Mouse (Mus musculus) heart, embryonic 16.5 days (tissue): ENCODE results near the gene Rnf130. TPM values are rescaled to one million over a fixed set of nuclear protein-coding genes. Genes with fewer than 3 reads are reported as not detected.
"Not testable (repeated sequence)": the region's sequence is repeated elsewhere in the genome, so short reads cannot be mapped to it uniquely, and the experiment has no call there.

ENCODE experiments used
- ATAC-seq: fragments of 200-750 bp; cut with Nextera tagmentation; replicated peaks from 2 replicates; pipeline ENCODE4 v1.8.0; 2017; ENCODE audit warnings: moderate number of reproducible peaks; ENCODE audit not compliant: insufficient read depth, low FRiP score; ENCODE audit errors: extremely low read depth
- H3K27ac ChIP-seq: fragments of 300-500 bp; sonication (generic); 2 replicates; pipeline ENCODE4 v1.5.1; 2014; ENCODE audit warnings: mild to moderate bottlenecking, low read length, control low read depth, moderate library complexity
- H3K27me3 ChIP-seq: fragments of 300-500 bp; sonication (generic); 2 replicates; pipeline ENCODE4 v1.6.1; 2014; ENCODE audit warnings: low read length, mixed read lengths; ENCODE audit not compliant: control insufficient read depth, insufficient read depth
- H3K36me3 ChIP-seq: fragments of 300-500 bp; sonication (generic); 2 replicates; pipeline ENCODE4 v1.6.1; 2014; ENCODE audit not compliant: control insufficient read depth, insufficient read depth
- H3K4me1 ChIP-seq: fragments of 300-500 bp; sonication (generic); 2 replicates; pipeline ENCODE4 v1.6.1; 2014; ENCODE audit warnings: low read length, mixed read lengths; ENCODE audit not compliant: control insufficient read depth, insufficient read depth
- H3K4me2 ChIP-seq: fragments of 300-500 bp; sonication (generic); 2 replicates; pipeline ENCODE4 v1.6.1; 2014; ENCODE audit warnings: low read depth, mild to moderate bottlenecking, control low read depth, low read length
- H3K4me3 ChIP-seq: fragments of 300-500 bp; sonication (generic); 2 replicates; pipeline ENCODE4 v1.5.1; 2014; ENCODE audit warnings: mild to moderate bottlenecking, control low read depth, low read length
- H3K9ac ChIP-seq: fragments of 300-500 bp; sonication (generic); 2 replicates; pipeline ENCODE4 v1.6.1; 2014; ENCODE audit warnings: low read length, control low read depth
- H3K9me3 ChIP-seq: fragments of 300-500 bp; sonication (generic); replicated peaks from 2 replicates; pipeline ENCODE4 v1.6.1; 2016; ENCODE audit warnings: low read length; ENCODE audit not compliant: control insufficient read depth
- WGBS: fragments of 180-500 bp; shearing (Covaris S2); extraction: QIAGEN DNeasy Blood & Tissue Kit; methylation state at CpG from one replicate; pipeline ENCODE4 v1.1.7; 2014; 5-methylcytosine and 5-hydroxymethylcytosine counted together
- polyA plus RNA-seq: library from polyadenylated mRNA; unstranded; fragments of >200 nt; fragmentation: Nextera tagmentation; extraction: Ambion mirVana; gene quantifications from 2 replicates; pipeline ENCODE4 v1.2.1, GENCODE M21; 2015

Rnf130 gene
- polyA plus RNA-seq, 1 experiment from 2014 or later: 31.8 TPM

DNA sequence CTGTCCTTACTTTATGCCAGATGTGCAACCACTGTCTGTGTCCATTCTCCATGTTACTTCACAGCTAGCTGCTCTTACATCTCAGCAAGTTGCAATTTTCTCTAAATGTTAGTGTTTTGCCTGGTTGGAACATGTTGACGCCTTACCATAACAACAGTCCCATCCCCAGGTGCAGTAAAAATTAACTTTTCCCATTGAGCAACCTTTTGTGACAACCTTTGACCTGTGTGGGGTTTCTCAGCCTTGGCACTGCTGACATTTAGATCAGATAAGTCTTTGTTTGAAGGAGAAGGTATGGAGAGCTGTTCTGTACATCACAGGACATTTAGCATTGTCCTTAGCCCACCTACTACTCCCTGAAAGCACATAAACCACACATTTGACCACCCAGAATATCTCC is 64.7 kb downstream of the Rnf130 start:
- H3K36me3 ChIP-seq: peaks cover 22% of the 10 kb centered on the region
- no peak for ATAC-seq
- H3K27me3 ChIP-seq: no peaks in the 10 kb centered on the region
- no peak overlapping the region for H3K27ac ChIP-seq
- no peaks in the 10 kb centered on the region for H3K9me3 ChIP-seq
- H3K4me3 ChIP-seq: no peak overlapping the region
- H3K4me2 ChIP-seq: no peak overlapping the region
- H3K9ac ChIP-seq: no peak overlapping the region
- 84% methylated on average over 1 of the region's 1 CpGs for WGBS
- H3K4me1 ChIP-seq: peaks cover 11% of the 10 kb centered on the region

DNA sequence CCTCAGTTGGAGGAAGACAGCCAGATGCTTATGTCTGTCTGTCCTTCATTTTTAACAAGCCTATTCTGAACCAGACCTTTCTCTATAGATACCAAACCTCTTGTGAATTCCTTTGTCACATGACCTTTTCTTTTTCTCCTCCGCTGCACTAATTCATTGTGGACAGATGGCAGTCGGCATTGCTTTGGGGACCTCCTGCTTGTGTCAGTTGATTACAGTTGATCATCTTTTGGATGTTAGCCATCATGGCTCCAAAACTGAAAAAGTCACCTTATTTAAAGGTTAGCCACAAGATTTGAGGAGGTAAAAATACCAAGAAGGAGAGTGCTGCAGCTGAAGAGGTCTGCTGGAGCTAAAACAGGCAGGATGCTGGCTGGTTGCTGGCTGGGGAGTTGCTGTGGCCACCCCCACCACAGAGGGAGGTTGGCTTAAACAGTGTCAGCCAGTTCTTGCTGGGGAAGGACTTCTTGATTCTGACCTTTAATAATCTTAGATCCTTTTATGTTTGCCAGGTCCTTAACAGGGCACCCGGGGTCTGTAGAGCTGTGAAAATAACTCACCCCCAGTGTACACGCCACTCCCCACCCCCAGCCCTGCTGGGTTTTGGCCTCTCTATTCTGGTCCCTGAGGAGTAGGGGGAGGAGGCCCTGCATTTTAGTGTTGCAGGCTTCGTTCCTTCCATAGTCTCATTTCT is 66.0 kb downstream of the Rnf130 start:
- Histone ChIP-seq H3K27me3 (no peaks in the 10 kb centered on the region), H3K4me3 (no peak overlapping the region), H3K36me3 (peaks cover 20% of the 10 kb centered on the region), H3K9me3 (no peaks in the 10 kb centered on the region), H3K27ac (no peak overlapping the region), H3K4me1 (peaks cover 11% of the 10 kb centered on the region), H3K4me2 (no peak overlapping the region), H3K9ac (no peak overlapping the region)
- 43% methylated on average over 5 of the region's 5 CpGs for WGBS
- ATAC-seq: peak; percentile 6; the same call in 1 of the 2 replicates

DNA sequence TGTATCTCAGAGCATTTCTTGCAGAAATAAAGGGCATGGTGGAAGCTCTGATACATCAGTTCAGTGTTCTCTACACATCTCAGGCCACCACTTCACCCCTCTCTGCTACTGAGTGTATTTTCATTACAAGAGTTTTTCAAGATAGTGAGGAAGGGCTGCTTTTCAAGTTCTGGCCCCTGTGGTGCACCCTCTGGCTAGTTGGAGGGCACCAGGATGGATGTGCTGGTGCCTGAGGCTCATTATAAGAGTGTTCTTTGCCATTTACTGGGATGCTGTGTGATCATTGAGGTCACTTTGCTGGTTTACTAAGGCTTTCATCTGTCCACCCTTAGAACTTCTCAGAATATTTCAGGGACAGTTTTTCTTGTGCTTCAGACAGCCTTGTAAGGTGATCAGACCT is 66.5 kb downstream of the Rnf130 start:
- Histone ChIP-seq H3K9me3 (no peaks in the 10 kb centered on the region), H3K36me3 (peaks cover 16% of the 10 kb centered on the region), H3K4me3 (no peak overlapping the region), H3K27ac (no peak overlapping the region), H3K4me1 (peaks cover 11% of the 10 kb centered on the region), H3K27me3 (no peaks in the 10 kb centered on the region), H3K9ac (no peak overlapping the region), H3K4me2 (no peak overlapping the region)
- no peak for ATAC-seq

DNA sequence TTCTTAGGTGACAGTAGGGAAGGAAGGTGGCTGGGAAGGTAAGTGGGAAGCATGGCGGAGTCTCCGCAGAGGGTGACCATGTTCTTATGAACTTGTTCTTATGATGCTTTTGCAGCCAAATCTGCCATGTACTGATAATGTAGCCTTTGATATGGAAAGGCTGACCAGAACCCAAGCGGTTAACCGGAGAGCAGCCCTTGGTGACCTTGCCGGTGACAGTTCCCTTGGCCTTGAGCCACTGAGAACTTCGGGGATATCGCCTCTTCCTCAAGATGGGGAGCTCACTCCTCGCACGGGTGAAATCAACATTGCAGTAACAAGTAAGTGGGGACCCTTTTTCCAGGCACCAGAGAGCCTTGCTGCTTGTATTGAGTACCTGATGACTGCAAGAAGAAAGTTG is 70.5 kb downstream of the Rnf130 start:
- no peaks in the 10 kb centered on the region for H3K9me3 ChIP-seq
- no peaks in the 10 kb centered on the region for H3K27me3 ChIP-seq
- WGBS: 66% methylated on average over 9 of the region's 9 CpGs
- ATAC-seq: no peak
- H3K36me3 ChIP-seq: peaks cover 10% of the 10 kb centered on the region
- no peak overlapping the region for H3K4me2 ChIP-seq
- no peak overlapping the region for H3K4me3 ChIP-seq
- peaks cover 18% of the 10 kb centered on the region for H3K4me1 ChIP-seq
- H3K9ac ChIP-seq: no peak overlapping the region
- no peak overlapping the region for H3K27ac ChIP-seq

DNA sequence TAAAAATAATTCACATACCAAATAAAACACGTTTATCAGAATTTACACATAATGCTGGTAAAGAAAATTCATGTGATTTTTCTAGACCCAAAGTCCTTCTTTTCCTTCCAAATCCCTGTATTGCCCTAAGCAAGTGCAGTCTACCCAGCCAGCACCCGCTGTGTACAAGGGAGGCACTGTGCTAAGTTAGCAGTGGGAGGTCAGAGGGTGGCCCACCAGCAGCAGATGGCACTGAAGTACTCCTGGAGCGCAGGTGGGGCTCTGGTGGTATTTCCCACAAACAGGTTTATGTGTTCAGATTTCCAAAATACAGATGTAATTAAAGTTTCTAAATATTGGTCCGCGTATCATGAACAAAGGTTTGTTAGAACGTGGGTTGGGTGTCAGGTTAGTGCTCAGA is 71.9 kb downstream of the Rnf130 start:
- Histone ChIP-seq H3K36me3 (peaks cover 10% of the 10 kb centered on the region), H3K4me2 (no peak overlapping the region), H3K9ac (no peak overlapping the region), H3K27ac (no peak overlapping the region), H3K4me3 (no peak overlapping the region), H3K9me3 (no peaks in the 10 kb centered on the region), H3K4me1 (peaks cover 9% of the 10 kb centered on the region), H3K27me3 (no peaks in the 10 kb centered on the region)
- ATAC-seq: no peak
- WGBS: 91% methylated on average over 6 of the region's 6 CpGs

DNA sequence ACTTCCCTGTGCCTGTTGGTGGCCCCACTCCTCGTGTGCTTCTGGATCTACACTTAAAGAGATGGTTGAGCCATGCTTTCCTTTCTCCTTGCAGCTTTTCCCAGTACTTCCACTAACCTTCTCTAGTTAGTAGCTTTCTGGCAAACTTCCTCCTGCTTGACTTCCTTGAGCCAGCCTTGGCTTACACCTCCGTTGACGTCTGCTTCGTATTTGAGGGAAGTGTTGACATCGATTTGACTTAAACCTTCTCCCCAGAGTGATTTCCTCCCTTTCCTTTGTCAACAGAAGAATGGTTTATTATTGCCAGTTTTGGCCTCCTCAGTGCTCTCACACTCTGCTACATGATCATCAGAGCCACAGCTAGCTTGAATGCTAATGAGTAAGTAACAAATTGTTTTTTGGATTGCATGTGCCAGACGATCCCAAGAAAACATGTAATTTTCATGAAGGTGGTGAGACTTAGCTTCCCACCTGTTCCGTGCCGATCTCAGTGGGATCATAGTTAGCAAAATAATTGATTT is 73.9 kb downstream of the Rnf130 start:
- Histone ChIP-seq H3K4me1 (peaks cover 11% of the 10 kb centered on the region), H3K9ac (no peak overlapping the region), H3K4me2 (no peak overlapping the region), H3K27me3 (no peaks in the 10 kb centered on the region), H3K27ac (peak overlapping the region; percentile 61), H3K9me3 (no peaks in the 10 kb centered on the region), H3K36me3 (peaks cover 3% of the 10 kb centered on the region; the same call in 1 of the 2 replicates), H3K4me3 (no peak overlapping the region)
- peak; percentile 49 for ATAC-seq
- WGBS: 64% methylated on average over 8 of the region's 8 CpGs

DNA sequence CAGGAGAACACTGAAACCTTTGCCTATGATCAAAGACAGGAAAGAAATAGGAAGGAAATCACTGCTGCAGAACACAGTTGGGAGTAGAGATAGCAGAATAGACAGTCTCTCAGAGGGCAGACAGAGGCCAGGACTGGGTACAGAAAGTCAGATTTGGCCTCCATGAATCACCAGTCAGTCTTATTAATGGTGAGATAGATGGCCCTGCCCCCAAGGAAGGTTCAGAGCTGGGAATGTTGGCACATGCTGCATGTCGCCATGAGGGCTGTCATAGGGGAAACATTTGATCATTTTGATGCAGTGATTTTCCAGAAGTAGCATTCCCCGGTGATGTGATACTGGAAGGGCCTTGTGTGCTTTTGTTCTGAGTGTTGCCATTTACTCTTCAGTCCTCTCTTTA is 74.5 kb downstream of the Rnf130 start:
- Histone ChIP-seq H3K9ac (no peak overlapping the region), H3K4me3 (no peak overlapping the region), H3K9me3 (no peaks in the 10 kb centered on the region), H3K27me3 (no peaks in the 10 kb centered on the region), H3K36me3 (peaks cover 2% of the 10 kb centered on the region; the same call in 1 of the 2 replicates), H3K4me2 (no peak overlapping the region), H3K4me1 (peaks cover 11% of the 10 kb centered on the region), H3K27ac (peak overlapping the region; percentile 61)
- ATAC-seq: no peak
- 50% methylated on average over 2 of the region's 2 CpGs for WGBS

DNA sequence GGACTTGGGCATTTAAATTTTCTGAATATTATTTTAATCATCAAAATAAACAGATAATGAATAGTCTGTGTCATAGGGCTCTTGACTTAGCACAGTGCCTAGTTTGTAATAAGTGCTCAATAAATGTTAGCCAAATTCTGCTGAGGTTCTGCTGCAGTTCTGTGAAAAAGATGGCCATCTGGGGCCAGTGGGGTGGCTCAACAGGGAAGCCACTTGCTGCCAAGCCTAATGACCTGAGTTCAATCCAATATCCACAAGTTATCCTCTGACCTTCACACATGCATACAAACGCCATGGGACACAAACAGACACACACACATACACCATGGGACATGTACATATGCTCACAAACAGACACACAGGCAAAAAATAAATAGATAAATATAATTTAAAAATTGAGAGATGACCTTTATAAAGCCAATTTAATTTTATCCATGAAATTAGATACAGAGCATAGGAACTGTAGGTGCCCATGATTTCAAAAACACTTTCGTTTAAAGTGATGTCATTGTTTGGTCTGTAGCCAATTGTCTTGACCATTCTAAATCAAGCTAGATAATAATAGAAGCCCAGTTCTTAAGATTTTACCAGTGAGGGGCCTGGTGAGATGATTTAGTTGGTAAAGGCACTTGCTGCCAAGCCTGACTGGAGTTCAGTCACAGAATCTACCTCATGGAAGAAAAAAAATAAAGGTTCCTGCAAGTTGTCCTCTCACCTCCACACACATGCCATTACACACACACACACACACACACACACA is 75.6 kb downstream of the Rnf130 start:
- WGBS: 67% methylated on average over 2 of the region's 2 CpGs
- Histone ChIP-seq H3K27me3 (no peaks in the 10 kb centered on the region), H3K4me3 (no peak overlapping the region), H3K9me3 (no peaks in the 10 kb centered on the region), H3K4me1 (peaks cover 12% of the 10 kb centered on the region), H3K9ac (no peak overlapping the region), H3K36me3 (peaks cover 2% of the 10 kb centered on the region; the same call in 1 of the 2 replicates), H3K4me2 (no peak overlapping the region), H3K27ac (no peak overlapping the region)
- no peak for ATAC-seq

DNA sequence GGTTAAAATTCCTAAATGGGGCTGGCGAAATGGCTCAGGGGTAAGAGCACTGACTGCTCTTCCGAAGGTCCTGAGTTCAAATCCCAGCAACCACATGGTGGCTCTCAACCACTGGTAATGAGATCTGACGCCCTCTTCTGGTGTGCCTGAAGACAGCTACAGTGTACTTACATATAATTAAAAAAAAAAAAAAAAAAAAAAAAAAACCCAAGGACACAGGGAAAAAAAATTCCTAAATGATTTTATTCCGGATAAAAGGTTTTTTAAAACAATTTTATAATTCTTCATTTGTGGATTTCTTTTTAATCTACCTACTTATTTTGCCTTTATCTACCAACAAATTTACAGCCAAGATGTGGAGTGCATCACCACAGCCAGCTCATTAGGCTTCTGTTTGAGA is 76.8 kb downstream of the Rnf130 start:
- H3K27ac ChIP-seq, H3K9ac ChIP-seq, H3K4me3 ChIP-seq, H3K9me3 ChIP-seq, H3K27me3 ChIP-seq, H3K4me2 ChIP-seq, H3K36me3 ChIP-seq, ATAC-seq: not testable (repeated sequence)
- WGBS: 84% methylated on average over 4 of the region's 4 CpGs
- peaks cover 21% of the 10 kb centered on the region for H3K4me1 ChIP-seq
